Mouse (Mus musculus) spleen, postnatal 4 days (tissue): ENCODE measurements around the gene Actr8.

ENCODE experiments used
- DNase-seq, 2 experiments: peaks; one replicate each; pipeline ENCODE4 v3.0.0; 2022; ENCODE audit warnings: low spot score in 2 of 2

Actr8 gene

DNA sequence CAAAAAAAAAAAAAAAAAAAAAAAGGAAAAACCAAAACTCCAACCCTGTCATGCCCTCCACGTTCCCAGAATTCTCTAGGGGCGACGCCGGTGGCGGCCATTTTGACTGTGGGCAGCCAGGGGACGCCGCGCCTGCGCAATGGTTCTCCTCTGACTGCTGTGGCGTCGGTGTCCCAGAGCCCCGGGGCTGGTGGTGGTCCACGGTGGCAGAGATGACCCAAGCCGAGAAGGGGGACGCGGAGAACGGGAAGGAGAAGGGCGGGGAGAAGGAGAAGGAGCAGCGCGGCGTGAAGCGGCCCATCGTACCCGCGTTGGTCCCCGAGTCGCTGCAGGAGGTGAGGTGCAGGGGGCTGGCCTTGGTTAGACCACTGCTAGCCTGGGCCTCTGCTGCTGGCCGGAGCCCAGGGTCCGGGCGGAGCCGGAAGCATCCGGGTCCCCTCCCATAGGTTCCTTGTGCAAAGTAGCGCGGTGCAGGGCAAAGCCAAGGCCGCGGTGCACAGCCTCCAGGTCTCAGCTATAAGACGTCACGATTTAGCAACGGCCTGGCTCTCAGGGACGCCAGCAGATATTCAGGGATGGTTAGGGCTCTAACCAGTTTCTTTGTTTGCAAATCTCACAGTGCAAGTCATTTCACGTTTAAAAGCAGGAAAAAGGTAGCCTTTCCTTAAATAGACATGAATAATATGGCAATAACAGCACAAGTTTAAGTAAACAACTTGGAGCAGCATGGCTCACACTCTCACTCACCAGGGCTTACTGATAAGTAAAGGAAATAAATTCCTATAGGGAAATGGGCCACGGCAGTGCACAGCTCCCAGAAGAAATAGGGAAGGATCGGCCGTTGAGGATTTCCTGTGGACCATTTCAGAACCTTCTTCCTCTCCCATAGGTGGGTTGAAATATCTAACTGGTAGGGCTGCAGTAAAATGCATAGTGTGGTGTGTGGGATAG is at the start of gene Actr8:
Gene Actr8, plus strand, starts transcription at position 84 of the 951 bp plus-strand sequence.
- DNase-seq, result peak; percentile 88 to 95

DNA sequence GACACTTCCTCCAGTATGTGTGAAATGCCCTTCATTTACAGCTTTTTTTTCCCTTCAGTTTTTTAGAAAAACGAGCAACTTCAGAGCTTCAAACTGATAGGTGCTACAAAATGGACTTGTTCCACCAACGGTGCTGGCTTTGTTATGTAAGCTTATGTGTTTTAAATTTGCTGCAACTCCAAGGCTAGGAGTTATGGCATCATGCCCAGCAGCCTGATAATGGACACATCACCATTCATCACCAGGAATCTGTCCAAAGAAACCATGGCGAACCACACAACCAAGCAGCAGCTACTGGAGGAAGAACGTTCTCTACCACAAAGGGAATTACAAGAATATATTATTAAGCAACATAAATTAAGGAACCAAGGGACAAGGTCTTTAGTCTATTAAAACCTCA is 49.2 kb upstream of the Actr8 start:
- no peak for DNase-seq

DNA sequence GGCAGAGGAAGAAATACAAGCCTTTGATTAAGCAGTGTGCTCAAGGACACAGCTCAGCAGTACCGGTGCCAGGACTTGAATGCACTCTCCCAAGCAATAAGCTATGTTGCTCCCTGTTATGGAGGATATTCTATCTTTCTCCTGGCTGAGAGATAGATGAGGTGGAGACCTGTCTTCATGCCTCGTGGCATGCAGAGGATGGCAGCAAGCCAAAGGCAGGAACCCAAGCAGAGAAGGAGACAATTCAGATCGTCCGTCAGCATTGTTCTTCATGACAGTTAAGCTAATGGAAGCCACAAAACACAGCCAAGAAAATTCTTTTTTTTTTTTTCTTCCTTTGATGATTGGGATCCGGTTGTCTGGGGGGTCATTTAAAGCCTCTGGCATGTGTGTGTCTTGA is 42.6 kb upstream of the Actr8 start:
- DNase-seq, result no peak

DNA sequence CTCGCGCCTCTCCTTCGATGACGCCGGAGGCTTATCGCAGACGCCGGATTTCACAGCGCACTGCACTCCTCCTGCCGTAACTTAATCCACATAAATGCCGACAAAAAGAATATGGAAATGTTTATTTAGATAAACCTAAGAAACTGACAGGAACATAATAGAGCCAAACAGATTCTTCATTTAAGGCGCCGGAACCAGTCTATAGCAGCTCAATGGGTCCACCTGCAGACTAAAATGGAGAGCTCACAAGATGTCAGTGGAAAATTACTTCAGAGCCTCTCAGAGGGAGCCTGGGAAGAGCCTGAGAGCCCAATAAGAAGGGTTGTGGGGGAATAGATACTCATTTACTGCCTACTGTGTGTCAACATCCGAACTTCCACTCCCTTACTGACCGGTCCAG is 40.7 kb upstream of the Actr8 start:
- no peak for DNase-seq

DNA sequence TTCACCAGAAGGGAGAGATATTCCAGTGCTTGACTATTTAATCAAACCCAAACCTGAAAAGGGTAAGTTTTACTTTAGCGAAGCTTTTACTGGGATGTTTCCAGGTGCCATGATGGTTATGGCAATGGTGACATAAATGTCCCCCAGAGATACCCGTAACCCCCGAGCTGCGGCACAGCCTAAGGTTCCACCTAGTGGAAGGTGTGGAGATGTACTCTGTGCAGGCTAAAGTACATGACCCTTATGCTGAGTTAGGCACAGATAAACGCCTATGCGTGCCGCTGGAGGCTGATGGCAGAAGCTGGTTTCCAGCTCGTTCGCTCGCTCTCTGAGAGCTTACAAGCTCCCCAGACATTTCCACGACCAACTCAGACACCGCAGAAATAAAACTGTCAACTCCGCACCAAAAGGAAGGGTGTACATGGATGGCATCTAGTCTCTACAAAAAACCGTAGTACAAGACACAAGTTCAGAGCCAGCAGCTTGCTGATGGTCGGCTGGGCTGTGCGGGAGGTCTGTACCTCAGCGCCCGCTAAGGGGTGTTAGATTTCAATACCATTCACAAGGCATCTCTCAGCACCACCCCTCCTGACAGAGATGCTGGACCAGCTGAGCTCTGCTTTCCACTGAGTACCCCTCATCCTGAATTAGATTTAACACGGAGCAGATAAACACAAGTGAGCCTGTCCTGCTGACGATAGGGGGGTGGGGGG is 38.4 kb upstream of the Actr8 start:
- no peak for DNase-seq

DNA sequence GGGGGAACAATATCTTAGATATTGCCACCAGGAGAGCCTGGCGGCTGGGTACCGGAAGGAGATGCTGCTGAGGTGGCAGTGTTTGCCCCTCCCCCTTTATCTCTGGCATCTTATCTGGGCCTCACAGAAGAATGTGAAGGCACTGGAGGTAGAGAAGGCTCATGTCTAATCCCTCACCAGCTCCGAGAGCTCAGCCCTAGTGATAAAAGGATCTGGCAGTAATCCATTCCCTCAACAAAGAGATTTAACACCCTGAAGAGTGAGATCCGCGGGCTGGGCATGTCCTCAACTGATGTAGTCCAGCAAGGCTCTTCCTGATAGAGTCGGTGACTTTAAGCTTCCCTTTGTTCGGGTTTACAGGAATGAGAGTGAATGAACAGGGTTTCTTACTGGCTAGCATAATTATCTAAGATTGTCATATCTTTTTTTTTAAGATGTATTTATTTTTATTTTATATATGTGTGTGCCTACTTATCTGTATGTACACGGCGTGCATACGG is 37.8 kb upstream of the Actr8 start:
- DNase-seq, result no peak

DNA sequence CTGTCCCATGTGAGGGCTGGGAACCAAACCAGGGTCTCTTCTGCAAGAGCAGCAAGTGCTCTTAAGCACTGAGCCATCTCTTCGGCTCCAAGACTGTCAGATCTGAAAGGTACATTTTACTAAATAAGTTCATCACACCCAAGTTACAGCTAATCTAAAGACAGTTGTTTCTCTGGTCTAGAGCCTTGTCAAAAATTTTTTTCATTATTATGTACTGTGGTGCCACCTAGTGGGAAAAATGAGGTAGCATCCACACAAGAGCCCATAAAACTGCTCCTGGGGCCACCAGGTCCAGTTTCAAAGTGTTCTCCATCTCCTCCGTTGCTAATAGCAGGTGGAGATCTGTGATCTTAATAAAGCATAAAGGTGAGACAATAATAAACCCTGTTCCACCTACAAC is 37.3 kb upstream of the Actr8 start:
- no peak for DNase-seq

DNA sequence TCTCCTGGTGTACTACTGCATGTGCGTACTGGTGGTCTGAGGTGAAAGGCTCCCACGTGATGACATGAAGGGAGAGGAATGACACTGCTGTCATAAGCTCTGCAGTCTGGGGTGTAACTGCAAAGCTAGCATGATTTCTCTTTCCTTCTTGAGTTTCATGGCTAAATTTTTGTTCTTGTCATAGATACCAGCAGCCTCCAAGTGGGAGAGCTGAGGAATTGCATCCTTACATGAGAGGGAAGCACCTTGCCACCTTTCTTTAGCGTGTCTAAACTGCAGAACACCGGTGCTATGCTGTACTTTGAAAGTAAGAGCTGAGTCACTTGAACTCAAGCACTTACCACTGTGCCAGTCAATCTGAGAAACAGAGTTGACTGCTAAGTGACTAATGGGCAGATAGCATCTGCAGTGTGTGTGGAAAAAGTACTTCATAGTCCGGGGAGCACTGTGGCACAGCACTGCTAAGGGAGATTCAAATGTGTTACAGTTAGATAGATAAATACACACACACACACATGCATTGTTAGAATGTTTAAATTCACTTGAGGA is 31.3 kb upstream of the Actr8 start:
- DNase-seq, result peak in 1 of 2 experiments; percentile 16

DNA sequence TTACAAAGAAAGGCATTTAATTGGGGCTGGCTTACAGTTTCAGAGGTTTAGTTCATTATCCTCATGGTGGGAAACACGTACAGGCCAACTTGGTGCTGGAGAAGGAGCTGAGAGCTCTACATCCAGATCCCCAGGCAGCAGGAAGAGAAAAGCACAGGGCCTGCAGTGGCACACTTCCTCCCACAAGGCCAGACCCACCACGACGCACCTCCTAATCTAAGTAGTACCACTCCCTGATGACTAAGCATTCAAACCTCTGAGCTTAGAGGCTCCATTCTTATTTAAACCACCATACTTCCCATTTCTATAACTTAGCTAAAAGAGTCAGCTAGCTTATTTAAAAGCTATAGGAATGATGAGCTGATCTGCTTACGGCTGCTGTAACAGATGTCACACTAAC is 27.3 kb upstream of the Actr8 start:
- DNase-seq, result no peak

DNA sequence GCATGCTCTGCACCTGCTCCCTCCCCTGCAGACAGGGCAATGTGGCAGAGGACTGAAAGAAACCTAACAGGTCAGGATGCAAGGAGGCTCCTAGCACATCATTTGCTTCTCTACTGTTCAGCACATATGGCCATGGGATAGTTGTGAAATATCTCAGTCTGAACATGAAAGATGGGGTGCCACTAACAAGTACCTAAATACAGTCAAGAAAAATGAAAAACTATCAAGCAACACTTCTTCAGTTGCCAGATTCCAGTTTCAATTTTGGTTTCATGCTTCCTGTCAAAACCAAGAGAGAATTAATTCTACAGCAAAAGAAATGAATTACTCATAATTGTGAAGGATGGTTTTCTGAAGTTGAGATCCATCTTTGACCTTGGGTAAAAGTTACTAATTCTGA is 20.7 kb upstream of the Actr8 start:
- no peak for DNase-seq

DNA sequence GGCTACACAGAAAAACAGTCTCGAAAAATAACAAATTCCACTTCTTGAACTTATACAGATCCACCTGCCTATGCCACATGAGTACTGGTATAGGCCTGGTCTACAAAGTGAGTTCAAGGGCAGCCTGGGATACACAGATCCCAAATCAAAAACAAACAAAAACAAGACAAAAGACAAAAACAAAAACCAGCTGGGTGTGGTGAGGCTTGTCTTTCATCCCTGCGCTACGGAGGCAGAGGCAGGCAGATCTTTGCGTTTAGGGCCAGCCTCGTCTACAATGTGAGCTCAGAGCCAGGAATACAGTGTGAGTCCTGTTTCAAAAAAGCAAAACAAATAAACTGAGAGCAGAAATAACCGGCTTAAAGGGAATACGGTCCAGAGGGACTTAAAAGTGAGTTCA is 10.5 kb upstream of the Actr8 start:
- DNase-seq, result no peak

DNA sequence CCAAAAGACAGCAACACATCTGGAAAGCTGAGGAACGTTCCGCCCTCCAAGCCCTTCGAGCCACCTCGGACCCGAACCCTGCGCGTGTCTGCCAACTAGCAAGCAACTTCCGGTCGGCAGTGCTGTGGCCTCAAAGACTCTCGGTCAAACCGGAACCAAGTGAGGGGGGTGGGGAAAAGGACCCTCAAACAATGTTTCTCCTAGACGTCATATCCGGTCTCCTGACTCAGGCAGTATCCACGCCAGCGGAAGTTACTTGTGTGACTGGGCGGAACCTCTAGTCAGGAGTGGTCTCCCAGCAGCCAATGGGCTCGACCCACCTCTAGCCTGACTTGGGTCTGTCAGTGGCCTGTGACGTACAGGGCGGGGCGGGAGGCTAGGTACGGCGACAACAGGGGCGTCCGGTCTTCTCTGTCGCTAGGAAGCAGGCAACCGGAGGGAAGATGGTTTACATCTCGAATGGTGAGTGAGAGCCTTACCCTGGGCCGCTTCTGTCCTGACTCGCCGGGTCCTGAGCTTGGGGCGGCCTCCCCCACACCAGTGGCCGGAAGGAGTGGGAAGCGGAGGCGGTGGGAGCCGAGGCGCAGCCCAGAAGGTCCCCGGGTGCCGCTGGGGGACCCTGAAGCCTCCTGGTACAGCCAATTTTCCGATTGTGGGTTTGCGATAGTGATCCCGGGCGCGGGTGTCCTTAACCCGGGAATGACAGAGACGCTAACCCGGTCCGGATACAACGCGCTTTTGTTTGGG is 9.9 kb upstream of the Actr8 start, which contains the start of gene Selenok:
Gene Selenok, plus strand, starts transcription at position 234 of the 747 bp plus-strand sequence.
- peak; percentile 89 to 93 for DNase-seq

DNA sequence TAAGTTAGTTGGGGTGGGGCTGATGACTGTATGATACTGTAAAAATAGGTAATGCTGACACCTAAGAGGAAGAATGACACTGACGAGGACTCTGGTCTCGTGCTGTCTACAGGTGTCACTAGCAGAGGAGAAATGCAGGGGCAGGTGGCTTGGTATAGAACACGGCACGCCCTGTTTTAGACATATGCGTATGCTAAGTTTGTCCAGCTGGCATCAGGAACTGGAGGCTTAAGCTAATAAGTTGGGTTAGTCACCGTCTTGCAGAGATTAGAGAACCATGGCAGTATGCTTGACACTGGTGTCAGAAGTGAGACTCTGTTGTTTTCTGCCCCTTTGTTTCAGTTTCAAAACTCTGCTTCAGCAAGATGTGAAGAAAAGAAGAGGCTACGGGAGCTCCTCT is 6.7 kb upstream of the Actr8 start:
- no peak for DNase-seq

DNA sequence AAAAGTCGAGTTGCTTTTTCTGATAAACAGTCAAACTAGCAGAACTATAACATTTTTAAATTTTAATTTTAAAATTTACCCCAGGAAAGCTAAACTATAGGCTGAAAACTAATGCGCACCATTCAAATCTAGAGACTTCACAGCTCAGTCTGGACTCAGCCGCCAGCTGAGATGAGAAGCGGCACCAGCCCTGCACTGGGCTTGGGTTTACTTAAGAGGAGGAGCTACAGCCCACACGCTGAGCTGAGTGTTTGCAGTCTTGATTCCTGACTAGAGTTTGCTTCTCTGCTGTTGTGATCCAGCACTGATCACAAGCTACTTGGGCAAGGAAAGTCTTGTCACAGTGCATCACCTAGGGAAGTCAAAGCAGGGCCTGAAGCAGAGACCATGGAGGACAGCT is 6.1 kb upstream of the Actr8 start:
- no peak for DNase-seq

DNA sequence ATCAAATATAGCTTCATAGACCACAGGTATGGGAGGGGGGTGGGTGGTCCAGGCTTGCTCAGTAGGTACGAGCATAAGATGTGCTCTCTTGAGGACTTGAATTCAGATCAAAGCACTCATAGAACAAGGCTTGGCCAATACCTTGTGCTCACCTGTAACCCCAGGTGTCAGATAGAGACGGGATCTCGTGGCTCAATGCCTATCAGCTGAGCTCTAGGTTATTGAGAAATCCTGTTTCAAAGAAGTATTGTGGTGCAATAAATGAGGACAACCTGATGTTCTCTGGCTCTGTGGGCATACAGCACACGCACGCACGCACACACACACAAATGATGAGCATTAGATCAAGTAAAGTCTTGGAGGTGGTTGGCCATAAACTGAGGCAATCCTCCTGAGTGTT is 1.2 kb upstream of the Actr8 start:
- no peak for DNase-seq

DNA sequence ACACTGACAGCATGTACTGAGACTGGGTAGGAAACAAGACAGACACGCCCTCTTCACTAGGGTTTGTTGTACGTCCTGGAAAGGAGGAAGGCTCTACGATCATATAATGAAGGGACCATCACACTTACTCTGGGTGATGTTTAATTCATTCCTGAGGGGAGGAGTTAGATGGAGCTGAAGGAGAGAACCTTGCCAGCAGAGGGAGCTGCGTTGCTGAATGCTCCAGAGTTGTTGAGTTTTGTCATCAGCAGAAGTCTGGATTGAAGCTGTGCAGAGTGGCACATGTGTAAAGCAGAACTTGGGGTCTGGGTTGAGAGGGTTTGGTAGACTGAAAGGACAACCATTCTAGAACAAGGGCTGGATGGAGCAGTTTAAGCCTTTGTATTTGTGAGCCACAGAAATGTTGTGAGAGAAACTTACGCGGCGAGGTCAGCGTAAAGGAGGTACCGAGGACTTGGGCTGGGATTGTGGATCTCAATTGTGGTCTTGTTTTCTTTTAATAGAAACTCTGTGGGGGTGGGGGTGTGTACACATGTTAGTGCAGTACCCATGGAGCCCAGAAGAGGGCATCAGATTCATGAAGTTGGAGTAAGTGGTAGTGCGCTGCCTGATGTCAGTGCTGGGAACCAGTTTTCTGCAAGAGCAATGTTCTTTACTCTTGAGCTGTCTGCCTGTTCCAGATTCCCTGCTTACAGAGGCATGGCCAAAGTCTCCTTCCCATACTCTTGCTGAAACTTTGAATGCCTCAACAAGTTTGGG is 2.5 kb downstream of the Actr8 start:
- no peak for DNase-seq

DNA sequence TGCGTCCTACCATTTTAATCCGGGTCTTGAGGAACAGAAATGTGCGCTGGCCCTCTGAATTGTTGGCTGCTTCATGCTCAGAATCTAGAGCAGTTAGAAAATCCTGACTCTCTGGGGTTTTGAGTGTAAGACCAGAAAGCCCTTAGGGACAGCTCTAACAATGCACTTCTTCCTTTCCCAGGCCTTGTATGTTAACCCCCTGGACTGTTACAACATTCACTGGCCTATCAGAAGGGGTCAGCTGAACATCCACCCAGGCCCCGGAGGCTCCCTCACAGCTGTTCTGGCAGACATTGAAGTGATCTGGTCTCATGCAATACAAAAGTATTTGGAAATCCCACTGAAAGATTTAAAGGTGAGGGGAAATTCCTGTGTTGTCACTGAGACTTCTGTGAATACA is 8.0 kb downstream of the Actr8 start:
- no peak for DNase-seq

DNA sequence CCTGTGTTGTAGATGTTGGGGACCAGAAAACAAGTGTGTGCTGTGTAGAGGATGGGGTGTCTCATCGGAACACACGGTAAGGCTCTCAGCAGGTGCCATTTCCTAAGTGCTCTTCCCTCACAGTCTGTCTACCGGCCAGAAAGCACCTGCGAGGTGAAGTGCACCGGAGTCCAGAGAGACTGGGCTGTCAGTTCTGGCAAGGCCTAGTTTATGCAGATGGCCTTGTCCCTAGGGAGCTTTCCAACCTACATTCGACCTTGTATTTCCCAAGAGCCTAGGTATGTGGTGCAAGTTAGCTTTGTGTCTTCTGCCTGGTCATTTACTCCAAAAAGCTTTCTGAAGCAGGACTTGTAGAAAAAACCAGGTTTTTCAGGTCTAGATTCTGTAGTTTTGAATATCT is 9.1 kb downstream of the Actr8 start:
- DNase-seq, result no peak

DNA sequence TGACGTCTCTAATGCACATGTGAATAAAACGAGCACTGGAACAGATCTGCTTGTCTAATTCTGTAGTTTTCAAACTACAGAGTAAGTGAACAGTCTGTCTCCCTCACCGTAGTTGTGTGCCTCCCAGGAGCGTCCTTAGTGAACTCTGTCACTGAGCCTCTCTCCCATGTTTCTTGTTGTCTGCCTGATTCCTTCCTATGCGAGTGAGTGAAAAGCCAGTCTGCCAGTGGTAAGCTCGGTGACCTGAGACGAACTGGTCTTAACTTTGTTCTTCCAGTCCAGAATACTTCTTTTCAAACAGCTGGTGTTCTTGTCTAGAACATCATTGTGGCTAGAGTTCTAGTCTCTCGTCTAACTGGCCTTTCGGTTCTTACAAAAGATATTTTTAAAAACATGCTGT is 9.6 kb downstream of the Actr8 start:
- no peak for DNase-seq

DNA sequence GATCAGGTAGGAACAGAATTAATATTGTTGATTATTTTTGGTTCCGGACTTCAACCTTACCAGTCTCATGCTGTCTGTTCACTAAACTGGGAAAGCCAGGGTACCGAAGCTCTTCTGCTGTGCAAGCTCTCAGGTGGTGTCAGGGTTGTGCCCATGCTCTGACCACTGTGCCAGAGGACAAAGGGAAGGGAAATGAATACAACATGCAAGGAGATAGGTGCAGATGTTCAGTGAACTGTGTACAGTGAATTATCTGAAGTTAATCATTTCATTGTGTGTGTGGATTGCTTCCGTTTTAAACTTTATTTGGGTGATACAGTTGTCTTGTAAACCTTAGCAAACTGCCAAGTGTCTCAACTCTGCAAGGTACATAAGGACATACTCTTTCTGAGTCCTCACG is 10.2 kb downstream of the Actr8 start:
- no peak for DNase-seq

DNA sequence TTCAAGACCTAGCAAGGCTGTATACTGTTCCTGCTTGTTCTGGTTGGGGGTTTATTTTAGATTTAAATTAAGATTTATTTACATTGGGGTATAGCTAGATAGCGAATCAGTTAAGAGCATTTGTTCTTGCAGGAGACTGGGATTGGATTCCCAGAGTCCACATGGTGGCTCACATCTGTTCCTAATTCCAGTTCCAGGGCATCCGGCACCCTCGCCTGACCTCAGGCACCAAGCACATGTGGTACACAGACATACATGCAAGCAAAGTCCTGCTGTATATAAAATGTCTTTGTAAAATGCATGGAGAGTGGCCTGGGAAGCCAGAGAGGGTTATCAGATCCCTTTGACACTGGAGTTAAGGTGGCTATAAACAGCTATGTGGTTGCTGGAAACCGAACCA is 16.8 kb downstream of the Actr8 start:
- DNase-seq, result no peak
